Mouse (Mus musculus) testis, adult 2 months (tissue): ENCODE measurements at regions not wholly inside any gene's neighbourhood (a gene's known extent, or its start where the extent isn't known, plus 50 kb on each side); places are given as distances from the start of the nearest gene placed in this dataset.

Source experiments
- H3K27ac ChIP-seq: fragments of 200-500 bp; 2 replicates; pipeline ENCODE4 v1.5.1; 2012; ENCODE audit warnings: low read depth, low read length; ENCODE audit not compliant: control insufficient read depth, insufficient read depth
- H3K27me3 ChIP-seq: fragments of 200-500 bp; 2 replicates; pipeline ENCODE4 v1.6.1; 2012; ENCODE audit warnings: mild to moderate bottlenecking, low read length, moderate library complexity; ENCODE audit not compliant: control insufficient read depth, insufficient read depth
- H3K36me3 ChIP-seq: fragments of 200-500 bp; 2 replicates; pipeline ENCODE4 v1.6.1; 2012; ENCODE audit warnings: mild to moderate bottlenecking, low read length; ENCODE audit not compliant: control insufficient read depth, insufficient read depth
- H3K4me1 ChIP-seq: fragments of 200-500 bp; 2 replicates; pipeline ENCODE4 v1.6.1; 2012; ENCODE audit warnings: low read length; ENCODE audit not compliant: control insufficient read depth, insufficient read depth
- H3K4me3 ChIP-seq: fragments of 200-500 bp; 2 replicates; pipeline ENCODE4 v1.5.1; 2012; ENCODE audit warnings: low read depth, mild to moderate bottlenecking, low read length, moderate library complexity, mixed read lengths; ENCODE audit not compliant: control insufficient read depth
- CTCF ChIP-seq: fragments of 200-500 bp; IDR thresholded peaks from 2 replicates; pipeline ENCODE4 v1.5.1; 2012; ENCODE audit warnings: low read depth, mild to moderate bottlenecking, inconsistent platforms, low read length, moderate library complexity; ENCODE audit not compliant: control insufficient read depth, insufficient read depth, insufficient replicate concordance
- POLR2A ChIP-seq: fragments of 200-500 bp; IDR thresholded peaks from 2 replicates; pipeline ENCODE4 v1.6.1; 2012; ENCODE audit warnings: low read depth, mild to moderate bottlenecking, inconsistent platforms, low read length, moderate library complexity; ENCODE audit not compliant: control insufficient read depth

DNA sequence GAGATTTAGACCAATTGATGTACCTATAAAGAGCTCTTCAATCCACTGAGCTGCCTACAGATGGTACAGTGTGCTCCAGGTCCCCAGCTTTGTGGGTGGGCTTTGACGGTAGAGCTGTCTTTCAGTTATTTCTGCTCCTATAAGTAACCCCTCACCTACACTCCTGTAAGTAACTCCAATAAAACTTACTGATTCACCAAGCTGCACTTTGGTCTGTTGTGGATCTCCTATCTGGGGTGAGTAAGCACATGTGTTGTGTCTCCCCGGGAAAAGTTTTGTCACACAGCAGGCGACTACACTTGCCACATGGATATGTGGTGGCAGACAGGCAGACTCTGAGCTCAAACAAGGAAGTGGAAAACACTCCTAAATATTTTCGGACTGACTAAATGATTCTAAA is 70.4 kb upstream of the Tmem150c start:
- no peaks in the 10 kb centered on the region for H3K27me3 ChIP-seq

DNA sequence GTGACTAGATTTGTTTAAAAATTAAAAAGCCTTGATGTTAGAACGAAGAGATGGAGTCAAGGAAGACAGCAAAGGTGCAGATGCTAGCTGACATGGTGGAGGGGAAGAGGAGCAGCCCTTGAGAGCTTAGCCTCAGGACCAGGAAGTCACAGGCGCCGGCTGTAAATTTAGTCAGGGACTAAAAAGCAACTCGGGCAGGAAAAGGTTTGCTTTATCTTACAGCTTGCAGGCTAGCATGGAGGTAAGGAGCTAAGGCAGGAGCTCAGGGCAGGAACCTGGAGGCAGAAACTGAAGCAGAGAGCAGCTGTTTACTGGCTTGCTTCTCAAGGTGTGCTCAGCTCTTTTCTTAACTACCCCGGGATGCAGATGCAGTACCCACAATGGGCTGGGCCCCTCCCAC is 68.3 kb upstream of the Tmem150c start:
- Histone ChIP-seq H3K27ac (no peak overlapping the region), H3K4me3 (no peak overlapping the region), H3K4me1 (no peaks in the 10 kb centered on the region), H3K36me3 (no peaks in the 10 kb centered on the region), H3K27me3 (no peaks in the 10 kb centered on the region)
- no peak for TF ChIP-seq CTCF
- TF ChIP-seq POLR2A = no peak

More for the DNA sequence above, 70.4 kb upstream of the Tmem150c start:
- no peaks in the 10 kb centered on the region for H3K4me1 ChIP-seq
- no peak overlapping the region for H3K4me3 ChIP-seq
- H3K36me3 ChIP-seq = no peaks in the 10 kb centered on the region
- TF ChIP-seq POLR2A (no peak), CTCF (no peak)
- H3K27ac ChIP-seq = no peak overlapping the region

DNA sequence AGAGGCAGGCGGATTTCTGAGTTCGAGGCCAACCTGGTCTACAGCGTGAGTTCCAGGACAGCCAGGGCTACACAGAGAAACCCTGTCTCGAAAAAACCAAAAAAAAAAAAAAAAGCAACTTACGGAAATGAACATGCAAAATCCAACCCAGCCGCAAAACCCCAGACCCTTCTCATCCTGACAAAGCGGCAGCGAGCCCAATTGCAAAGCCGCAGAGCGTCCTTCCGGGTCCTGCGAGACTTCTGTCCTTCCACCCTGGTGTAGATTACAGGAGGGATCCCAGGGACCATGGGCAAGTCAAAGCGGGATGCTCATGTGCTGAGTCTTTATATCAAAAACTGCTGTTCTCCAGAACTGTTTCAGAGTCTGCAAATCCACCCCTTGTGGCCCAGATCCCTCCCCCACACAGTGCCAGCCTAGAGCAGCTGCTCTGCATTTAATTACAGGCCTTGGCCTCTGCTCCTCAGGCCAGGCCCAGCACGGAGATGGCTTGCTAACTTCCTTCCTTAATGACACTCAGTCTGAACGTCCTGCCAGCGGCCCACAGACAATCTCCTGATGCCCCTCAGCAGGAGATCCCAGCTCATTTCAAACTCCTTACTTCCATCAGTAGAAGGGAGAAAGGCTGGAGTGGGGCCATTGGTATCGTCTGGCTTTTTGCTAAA is 67.1 kb upstream of the Tmem150c start:
- no peaks in the 10 kb centered on the region for H3K36me3 ChIP-seq
- H3K27ac ChIP-seq = no peak overlapping the region
- TF ChIP-seq CTCF = no peak
- no peak for TF ChIP-seq POLR2A
- H3K27me3 ChIP-seq = no peaks in the 10 kb centered on the region
- no peak overlapping the region for H3K4me3 ChIP-seq
- H3K4me1 ChIP-seq = no peaks in the 10 kb centered on the region

DNA sequence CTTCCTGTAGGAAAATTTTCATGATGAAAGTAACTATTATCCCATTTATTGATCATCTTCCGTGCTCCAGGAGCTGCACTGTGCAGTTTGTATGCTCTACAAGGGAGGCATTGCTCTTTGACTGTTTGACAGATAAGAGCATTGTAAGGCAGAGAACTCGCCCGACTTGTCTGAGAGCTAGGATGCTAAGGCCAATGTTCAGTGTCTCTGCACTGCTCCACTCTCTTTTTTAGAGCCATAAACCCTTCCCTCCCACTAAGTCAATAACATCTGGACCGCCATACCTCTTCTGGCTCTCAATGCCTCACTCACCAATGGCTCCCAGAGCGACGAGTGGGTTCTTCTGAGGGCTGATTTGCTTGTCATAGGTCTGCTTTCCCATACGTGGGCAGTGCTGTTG is 65.9 kb upstream of the Tmem150c start:
- H3K36me3 ChIP-seq = no peaks in the 10 kb centered on the region
- no peaks in the 10 kb centered on the region for H3K4me1 ChIP-seq
- no peak overlapping the region for H3K4me3 ChIP-seq
- TF ChIP-seq CTCF (no peak), POLR2A (no peak)
- no peak overlapping the region for H3K27ac ChIP-seq
- no peaks in the 10 kb centered on the region for H3K27me3 ChIP-seq

DNA sequence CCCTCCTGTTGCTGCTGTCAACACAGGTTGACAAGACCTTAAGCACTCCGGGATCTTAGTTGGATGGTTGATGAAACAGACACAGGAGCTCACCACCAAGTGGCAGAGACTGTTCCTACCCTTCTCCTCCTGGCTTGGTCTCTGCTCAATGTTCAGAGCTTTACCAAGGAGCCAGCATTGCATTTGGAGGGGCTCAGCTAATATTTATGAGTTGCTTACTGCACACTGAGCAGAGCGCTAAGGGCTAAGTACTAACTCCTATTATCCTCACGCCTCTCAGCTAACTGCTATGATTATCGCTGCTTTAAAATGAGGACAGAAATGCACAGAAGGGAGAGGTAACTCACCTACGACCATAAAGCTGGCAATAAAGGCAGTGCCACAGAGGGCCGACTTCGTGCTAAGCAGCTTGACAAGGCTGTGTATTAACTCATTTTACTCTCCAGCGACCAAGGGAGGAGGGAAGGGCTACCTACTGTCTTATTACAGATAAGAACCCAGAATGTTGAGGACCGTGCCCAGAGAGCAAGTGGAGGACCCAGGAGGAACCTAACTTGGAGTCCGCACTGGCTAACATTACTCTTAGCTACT is 65.3 kb upstream of the Tmem150c start:
- no peak overlapping the region for H3K4me3 ChIP-seq
- TF ChIP-seq POLR2A (no peak), CTCF (no peak)
- no peaks in the 10 kb centered on the region for H3K27me3 ChIP-seq
- H3K27ac ChIP-seq = no peak overlapping the region
- H3K36me3 ChIP-seq = no peaks in the 10 kb centered on the region
- no peaks in the 10 kb centered on the region for H3K4me1 ChIP-seq

DNA sequence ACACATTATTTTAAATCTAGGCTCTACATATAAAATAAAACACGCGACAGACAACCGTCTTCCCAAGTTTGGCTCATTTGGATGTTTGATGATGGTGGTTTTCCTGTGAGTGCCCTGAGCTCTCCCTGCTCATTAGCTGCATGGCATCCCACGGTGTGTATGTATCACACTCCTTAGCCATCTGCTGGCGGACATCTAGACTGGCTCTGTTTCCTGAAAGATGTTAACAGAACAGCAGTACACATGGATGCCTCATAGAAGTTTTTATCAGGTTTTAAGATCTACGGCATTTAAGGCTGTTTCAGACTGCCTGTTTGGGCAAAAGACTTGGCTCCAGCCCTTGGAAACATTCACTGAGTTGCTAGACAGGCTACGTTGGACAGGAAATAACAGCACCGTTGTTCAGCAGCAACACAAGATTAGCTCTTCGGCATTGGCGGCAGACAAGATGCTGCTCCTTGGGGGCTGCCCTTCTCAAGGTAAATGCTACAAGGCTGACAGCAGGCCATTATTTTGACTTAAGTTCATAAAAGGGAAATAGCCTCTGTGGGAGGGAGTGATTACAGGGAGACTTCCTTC is 61.5 kb upstream of the Tmem150c start:
- Histone ChIP-seq H3K4me1 (peaks cover 3% of the 10 kb centered on the region; the same call in 1 of the 2 replicates), H3K4me3 (no peak overlapping the region), H3K27me3 (no peaks in the 10 kb centered on the region), H3K27ac (no peak overlapping the region), H3K36me3 (no peaks in the 10 kb centered on the region)
- TF ChIP-seq CTCF (no peak), POLR2A (no peak)

DNA sequence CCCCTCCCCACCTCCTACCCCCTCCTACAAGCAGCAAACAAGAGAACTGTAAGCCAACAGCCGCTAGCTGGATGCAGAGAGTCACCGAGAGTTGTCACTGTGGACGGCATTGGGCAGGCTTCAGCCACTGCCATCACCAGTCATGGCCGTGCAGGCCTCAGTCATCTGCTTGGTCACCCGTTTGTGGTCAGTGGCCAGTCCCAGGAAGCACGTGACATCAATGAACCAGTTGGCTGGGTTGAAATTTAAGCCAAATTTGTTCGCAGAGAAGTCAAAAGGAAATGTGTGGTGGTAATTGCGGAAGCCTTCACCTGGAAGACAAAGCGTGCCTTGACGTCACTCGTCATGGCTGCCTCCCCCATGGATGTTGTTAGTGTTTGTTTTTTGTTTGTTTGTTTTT is 60.7 kb upstream of the Tmem150c start:
- Histone ChIP-seq H3K27ac (no peak overlapping the region), H3K4me1 (peaks cover 3% of the 10 kb centered on the region; the same call in 1 of the 2 replicates), H3K4me3 (no peak overlapping the region), H3K27me3 (no peaks in the 10 kb centered on the region), H3K36me3 (no peaks in the 10 kb centered on the region)
- TF ChIP-seq POLR2A (no peak), CTCF (no peak)
